ENCODE assay signal across 19 mouse cellular contexts in genomic region chr4:125147970-125148369, GRCm38 (mm10).
"Had no signal": no experiment of that assay in that cellular context is flagged by ENCODE, and none has a peak within 500 bp of the region (broad histone marks: within the 10 kb centered on the region; RNA-seq: fewer than 3 reads in every experiment).

No protein-coding gene starts in this region.

- H3K27ac ChIP-seq: liver, embryonic 14.5 days; midbrain, embryonic 10.5 days; midbrain, embryonic 13.5 days; midbrain, embryonic 15.5 days; neural tube, embryonic 13.5 days; neural tube, embryonic 15.5 days had no signal

- H3K27me3 ChIP-seq: midbrain, embryonic 15.5 days had no signal

- DNase-seq: lung, adult 18-20 months; lung, embryonic 14.5 days; lung, postnatal 10 days; lung, postnatal 4 days; retina, postnatal 1 day; right cerebral cortex, adult 18-20 months; right cerebral cortex, postnatal 25 days; right cerebral cortex, postnatal 4 days; spleen, adult 18-20 months; thymus, adult 18-20 months; thymus, postnatal 14 days; thymus, postnatal 36 days had no signal

- H3K4me3 ChIP-seq: midbrain, embryonic 10.5 days; midbrain, embryonic 13.5 days; midbrain, embryonic 15.5 days; myocyte; neural tube, embryonic 13.5 days; neural tube, embryonic 15.5 days had no signal

- H3K36me3 ChIP-seq: midbrain, embryonic 10.5 days; midbrain, embryonic 13.5 days; midbrain, embryonic 15.5 days; neural tube, embryonic 13.5 days; neural tube, embryonic 15.5 days had no signal
